ENCODE assay signal across 11 mouse cellular contexts in the genomic region with DNA sequence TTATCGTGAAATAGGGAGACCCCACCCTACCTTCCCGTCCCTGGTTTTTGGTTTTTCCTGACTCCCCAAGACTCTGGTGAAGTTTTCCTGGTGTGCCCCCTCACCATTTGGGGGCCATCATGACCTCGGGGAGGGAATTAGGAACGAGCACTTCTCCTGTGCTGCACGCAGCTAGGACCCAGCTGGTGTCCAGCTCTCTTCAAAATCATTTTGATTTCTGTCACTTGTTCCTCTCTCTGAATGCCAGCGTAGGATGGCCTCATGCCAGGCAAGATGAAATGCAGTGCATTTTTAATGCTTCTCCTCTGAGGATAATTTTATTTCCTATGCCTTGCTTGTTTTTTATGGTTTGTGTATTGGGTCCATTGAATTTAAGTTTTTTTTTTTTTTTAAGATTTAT. TPM values are rescaled to one million over a fixed set of nuclear protein-coding genes. Genes with fewer than 3 reads are reported as not detected.
A peak's percentile ranks its signal among the peaks of the same experiment; 100 is the strongest.
DNase-seq lines count a peak whose midpoint lies in the region; ATAC-seq and TF ChIP-seq lines count a peak whose summit lies in the region.
"Had no signal": no experiment of that assay in that cellular context is flagged by ENCODE, and none has a peak within 500 bp of the region (broad histone marks: within the 10 kb centered on the region; RNA-seq: fewer than 3 reads in every experiment).

No protein-coding gene starts in this region.

- H3K9ac ChIP-seq in forebrain, embryonic 13.5 days: no peak overlapping the region
- no peak overlapping the region for H3K9ac ChIP-seq in forebrain, embryonic 11.5 days (ENCODE audit: low read length)
- H3K9ac ChIP-seq in midbrain, embryonic 13.5 days (replicated peaks): no peak overlapping the region
- H3K9ac ChIP-seq in midbrain, embryonic 11.5 days (ENCODE audit: low read length): no peak overlapping the region
- peak overlapping the region; percentile 7; the same call in 1 of the 2 replicates for H3K9ac ChIP-seq in hindbrain, embryonic 16.5 days (ENCODE audit: low read depth, low read length)
- H3K9ac ChIP-seq in stomach, postnatal 0 days (ENCODE audit: low read length): no peak overlapping the region
- H3K9ac ChIP-seq: liver, embryonic 14.5 days had no signal

- TF ChIP-seq EP300 in stomach, postnatal 0 days (optimal IDR thresholded peaks at IDR 0.05): no peak

- 81% methylated on average over 6 of the region's 6 CpGs for WGBS in forebrain, embryonic 13.5 days
- 93% methylated on average over 6 of the region's 6 CpGs for WGBS in forebrain, embryonic 11.5 days
- 74% methylated on average over 6 of the region's 6 CpGs for WGBS in midbrain, embryonic 13.5 days
- WGBS in midbrain, embryonic 11.5 days: 85% methylated on average over 6 of the region's 6 CpGs
- WGBS in hindbrain, embryonic 16.5 days: 56% methylated on average over 6 of the region's 6 CpGs
- WGBS in stomach, postnatal 0 days: 87% methylated on average over 6 of the region's 6 CpGs

- DNase-seq in forebrain, embryonic 11.5 days (ENCODE audit: low spot score): no peak
- DNase-seq in midbrain, embryonic 11.5 days (ENCODE audit: low spot score, missing footprints): no peak
- DNase-seq in stomach, postnatal 0 days (ENCODE audit: low spot score): no peak
- DNase-seq in left cerebral cortex, adult 2 months (ENCODE audit: extremely low spot score in 1 of 2, low spot score in 2 of 2): no peak
- DNase-seq in right cerebral cortex, postnatal 10 days (ENCODE audit: low spot score in 2 of 2): no peak
- DNase-seq: kidney, adult 11 months; layer of hippocampus, adult 9-11 months had no signal

- H3K4me3 ChIP-seq in forebrain, embryonic 13.5 days: no peak overlapping the region
- no peak overlapping the region for H3K4me3 ChIP-seq in forebrain, embryonic 11.5 days (ENCODE audit: low read depth, low read length)
- H3K4me3 ChIP-seq in midbrain, embryonic 13.5 days (replicated peaks): no peak overlapping the region
- H3K4me3 ChIP-seq in midbrain, embryonic 11.5 days (ENCODE audit: low read depth, low read length): no peak overlapping the region
- no peak overlapping the region for H3K4me3 ChIP-seq in hindbrain, embryonic 16.5 days (ENCODE audit: low read length)
- H3K4me3 ChIP-seq in stomach, postnatal 0 days (ENCODE audit: low read depth, low read length): no peak overlapping the region
- H3K4me3 ChIP-seq in left cerebral cortex, adult 2 months: no peak overlapping the region; the same call in 1 of the 2 replicates

- H3K4me2 ChIP-seq in forebrain, embryonic 13.5 days: peak overlapping the region; percentile 77; the same call in 1 of the 2 replicates
- no peak overlapping the region for H3K4me2 ChIP-seq in forebrain, embryonic 11.5 days (ENCODE audit: low read depth, low read length, severe bottlenecking)
- no peak overlapping the region for H3K4me2 ChIP-seq in midbrain, embryonic 13.5 days (replicated peaks)
- no peak overlapping the region for H3K4me2 ChIP-seq in midbrain, embryonic 11.5 days
- peak overlapping the region; percentile 76; the same call in 1 of the 2 replicates for H3K4me2 ChIP-seq in hindbrain, embryonic 16.5 days (ENCODE audit: low read length)
- peak overlapping the region; percentile 70; the same call in 1 of the 2 replicates for H3K4me2 ChIP-seq in stomach, postnatal 0 days (replicated peaks; ENCODE audit: low read depth)

- intact Hi-C loops in left cerebral cortex, adult 2 months (cut with DNase I): loop anchor here (2.0 kb wide), 1 partner anchor 43 kb away; a partner anchor contains a TSS

- TF ChIP-seq CTCF in stomach, postnatal 0 days (IDR thresholded peaks at IDR 0.05; ENCODE audit: low read depth): no peak
- no peak for TF ChIP-seq CTCF in left cerebral cortex, adult 2 months (IDR thresholded peaks at IDR 0.05)

- H3K27ac ChIP-seq in forebrain, embryonic 13.5 days: peak overlapping the region; percentile 78
- no peak overlapping the region for H3K27ac ChIP-seq in forebrain, embryonic 11.5 days (ENCODE audit: low read depth, low read length)
- H3K27ac ChIP-seq in midbrain, embryonic 13.5 days: peak overlapping the region; percentile 53; the same call in 1 of the 2 replicates
- H3K27ac ChIP-seq in midbrain, embryonic 11.5 days (ENCODE audit: low read depth, low read length): no peak overlapping the region
- peak overlapping the region; percentile 1; the same call in 1 of the 2 replicates for H3K27ac ChIP-seq in hindbrain, embryonic 16.5 days (ENCODE audit: low read depth, low read length)
- 0 out of 2 replicates have a peak overlapping the region, but pooled peaks have one; percentile 13 for H3K27ac ChIP-seq in stomach, postnatal 0 days (replicated peaks)
- H3K27ac ChIP-seq in left cerebral cortex, adult 2 months: no peak overlapping the region
- H3K27ac ChIP-seq: liver, embryonic 14.5 days had no signal

- H3K9me3 ChIP-seq in forebrain, embryonic 13.5 days (replicated peaks): no peaks in the 10 kb centered on the region
- H3K9me3 ChIP-seq in forebrain, embryonic 11.5 days (ENCODE audit: control insufficient read depth, low read length): no peaks in the 10 kb centered on the region
- H3K9me3 ChIP-seq in midbrain, embryonic 13.5 days: no peaks in the 10 kb centered on the region
- H3K9me3 ChIP-seq in midbrain, embryonic 11.5 days (ENCODE audit: control insufficient read depth, low read length): no peaks in the 10 kb centered on the region
- H3K9me3 ChIP-seq in hindbrain, embryonic 16.5 days (ENCODE audit: control insufficient read depth, low read length): no peaks in the 10 kb centered on the region
- H3K9me3 ChIP-seq in stomach, postnatal 0 days (ENCODE audit: control insufficient read depth, low read length): no peaks in the 10 kb centered on the region

- no peaks in the 10 kb centered on the region for H3K27me3 ChIP-seq in forebrain, embryonic 13.5 days
- H3K27me3 ChIP-seq in forebrain, embryonic 11.5 days (ENCODE audit: control insufficient read depth, insufficient read depth, low read length): no peaks in the 10 kb centered on the region
- H3K27me3 ChIP-seq in midbrain, embryonic 13.5 days: no peaks in the 10 kb centered on the region
- no peaks in the 10 kb centered on the region for H3K27me3 ChIP-seq in midbrain, embryonic 11.5 days (ENCODE audit: control insufficient read depth, insufficient read depth, low read length)
- H3K27me3 ChIP-seq in hindbrain, embryonic 16.5 days (replicated peaks; ENCODE audit: control insufficient read depth, insufficient read depth, low read length): no peaks in the 10 kb centered on the region
- no peaks in the 10 kb centered on the region for H3K27me3 ChIP-seq in stomach, postnatal 0 days (ENCODE audit: control insufficient read depth, insufficient read depth, low read length)

- H3K36me3 ChIP-seq in forebrain, embryonic 13.5 days (ENCODE audit: poor library complexity, severe bottlenecking): peaks cover 27% of the 10 kb centered on the region
- no peaks in the 10 kb centered on the region; the same call in 1 of the 2 replicates for H3K36me3 ChIP-seq in forebrain, embryonic 11.5 days (ENCODE audit: control insufficient read depth, insufficient read depth, low read length)
- peaks cover 22% of the 10 kb centered on the region for H3K36me3 ChIP-seq in midbrain, embryonic 13.5 days
- H3K36me3 ChIP-seq in midbrain, embryonic 11.5 days (ENCODE audit: control insufficient read depth, insufficient read depth, low read length): no peaks in the 10 kb centered on the region
- H3K36me3 ChIP-seq in hindbrain, embryonic 16.5 days (ENCODE audit: control insufficient read depth, insufficient read depth, low read length): peaks cover 5% of the 10 kb centered on the region; the same call in 1 of the 2 replicates
- peaks cover 5% of the 10 kb centered on the region; the same call in 1 of the 2 replicates for H3K36me3 ChIP-seq in stomach, postnatal 0 days (ENCODE audit: control insufficient read depth, insufficient read depth, low read length)

- peaks cover 23% of the 10 kb centered on the region for H3K4me1 ChIP-seq in forebrain, embryonic 13.5 days
- no peaks in the 10 kb centered on the region; the same call in 1 of the 2 replicates for H3K4me1 ChIP-seq in forebrain, embryonic 11.5 days (replicated peaks; ENCODE audit: control insufficient read depth, insufficient read depth, low read length)
- peaks cover 33% of the 10 kb centered on the region for H3K4me1 ChIP-seq in midbrain, embryonic 13.5 days (replicated peaks)
- H3K4me1 ChIP-seq in midbrain, embryonic 11.5 days (ENCODE audit: control insufficient read depth, insufficient read depth, low read length): peaks cover 9% of the 10 kb centered on the region
- peaks cover 17% of the 10 kb centered on the region for H3K4me1 ChIP-seq in hindbrain, embryonic 16.5 days (ENCODE audit: control insufficient read depth, insufficient read depth, low read depth, low read length)
- no peaks in the 10 kb centered on the region for H3K4me1 ChIP-seq in stomach, postnatal 0 days (replicated peaks; ENCODE audit: control insufficient read depth, insufficient read depth)

- no peak for ATAC-seq in forebrain, embryonic 13.5 days
- ATAC-seq in forebrain, embryonic 11.5 days (replicated peaks; ENCODE audit: low FRiP score): no peak
- no peak for ATAC-seq in midbrain, embryonic 13.5 days
- no peak for ATAC-seq in midbrain, embryonic 11.5 days (ENCODE audit: low FRiP score)
- no peak for ATAC-seq in hindbrain, embryonic 16.5 days
- ATAC-seq in stomach, postnatal 0 days (ENCODE audit: low FRiP score, low TSS enrichment): no peak

RNA-seq across cellular contexts. Expression of a gene that starts 2.0 kb away (rescaled TPM):
- 340 and 354 TPM in 2 replicates for polyA plus RNA-seq in forebrain, embryonic 13.5 days (2015; fragmentation: Nextera tagmentation; extraction: Ambion mirVana)
- 225 and 246 TPM in 2 replicates for polyA plus RNA-seq in forebrain, embryonic 11.5 days (2014; fragmentation: Nextera tagmentation; extraction: Ambion mirVana)
- 364 and 385 TPM in 2 replicates for polyA plus RNA-seq in midbrain, embryonic 13.5 days (2015; fragmentation: Nextera tagmentation; extraction: Ambion mirVana)
- polyA plus RNA-seq in midbrain, embryonic 11.5 days (2014; fragmentation: Nextera tagmentation; extraction: Ambion mirVana): 239 and 249 TPM in 2 replicates
- 431 and 478 TPM in 2 replicates for polyA plus RNA-seq in hindbrain, embryonic 16.5 days (2015; fragmentation: Nextera tagmentation; extraction: Ambion mirVana)
- 334 and 344 TPM in 2 replicates for polyA plus RNA-seq in stomach, postnatal 0 days (2015; fragmentation: Nextera tagmentation; extraction: Ambion mirVana)
- 100 to 1,000 TPM; 222 to 229 TPM for total RNA-seq in left cerebral cortex, adult 2 months (2021)

RNA-seq across cellular contexts. Expression of a gene that starts 2.2 kb away (rescaled TPM):
- 37.9 and 43.6 TPM in 2 replicates for polyA plus RNA-seq in forebrain, embryonic 13.5 days (2015; fragmentation: Nextera tagmentation; extraction: Ambion mirVana)
- 48.9 and 49.3 TPM in 2 replicates for polyA plus RNA-seq in forebrain, embryonic 11.5 days (2014; fragmentation: Nextera tagmentation; extraction: Ambion mirVana)
- 39.6 and 43.1 TPM in 2 replicates for polyA plus RNA-seq in midbrain, embryonic 13.5 days (2015; fragmentation: Nextera tagmentation; extraction: Ambion mirVana)
- polyA plus RNA-seq in midbrain, embryonic 11.5 days (2014; fragmentation: Nextera tagmentation; extraction: Ambion mirVana): 35.4 and 39.4 TPM in 2 replicates
- 38.1 and 41.2 TPM in 2 replicates for polyA plus RNA-seq in hindbrain, embryonic 16.5 days (2015; fragmentation: Nextera tagmentation; extraction: Ambion mirVana)
- 14.9 and 15.6 TPM in 2 replicates for polyA plus RNA-seq in stomach, postnatal 0 days (2015; fragmentation: Nextera tagmentation; extraction: Ambion mirVana)
- 10 to 100 TPM; 26.4 to 27.7 TPM for total RNA-seq in left cerebral cortex, adult 2 months (2021)

RNA-seq across cellular contexts. Expression of a gene that starts 42.6 kb away (rescaled TPM):
- 29.6 and 30.5 TPM in 2 replicates for polyA plus RNA-seq in forebrain, embryonic 13.5 days (2015; fragmentation: Nextera tagmentation; extraction: Ambion mirVana)
- 29.8 and 31.1 TPM in 2 replicates for polyA plus RNA-seq in forebrain, embryonic 11.5 days (2014; fragmentation: Nextera tagmentation; extraction: Ambion mirVana)
- polyA plus RNA-seq in midbrain, embryonic 13.5 days (2015; fragmentation: Nextera tagmentation; extraction: Ambion mirVana): 23.8 and 24.6 TPM in 2 replicates
- 22.4 and 22.7 TPM in 2 replicates for polyA plus RNA-seq in midbrain, embryonic 11.5 days (2014; fragmentation: Nextera tagmentation; extraction: Ambion mirVana)
- 33.0 and 35.1 TPM in 2 replicates for polyA plus RNA-seq in hindbrain, embryonic 16.5 days (2015; fragmentation: Nextera tagmentation; extraction: Ambion mirVana)
- polyA plus RNA-seq in stomach, postnatal 0 days (2015; fragmentation: Nextera tagmentation; extraction: Ambion mirVana): 9.5 and 9.8 TPM in 2 replicates
- total RNA-seq in left cerebral cortex, adult 2 months (2021): 10 to 100 TPM; 14.3 to 16.2 TPM

Comparison
In these comparisons a context has a peak if more than half of its experiments do, and no peak if none do; other contexts are left out.
1. H3K27ac ChIP-seq: peak in forebrain, embryonic 13.5 days (single experiment), midbrain, embryonic 13.5 days (single experiment), hindbrain, embryonic 16.5 days (single experiment) and stomach, postnatal 0 days (single experiment); none in forebrain, embryonic 11.5 days (single experiment), midbrain, embryonic 11.5 days (single experiment) and left cerebral cortex, adult 2 months (single experiment).
2. H3K4me2 ChIP-seq: peak in forebrain, embryonic 13.5 days (single experiment), hindbrain, embryonic 16.5 days (single experiment) and stomach, postnatal 0 days (single experiment); none in forebrain, embryonic 11.5 days (single experiment), midbrain, embryonic 13.5 days (single experiment) and midbrain, embryonic 11.5 days (single experiment).